Mouse (Mus musculus) forebrain, embryonic 12.5 days (tissue): ENCODE data around the gene Olfr345. TPM values are rescaled to one million over a fixed set of nuclear protein-coding genes. Genes with fewer than 3 reads are reported as not detected.

ENCODE experiments used
- ATAC-seq: fragments of 200-750 bp; cut with Nextera tagmentation; 2 replicates; pipeline ENCODE4 v1.8.0; 2017; ENCODE audit warnings: moderate TSS enrichment; ENCODE audit not compliant: low FRiP score
- H3K27ac ChIP-seq: fragments of 300-500 bp; sonication (generic); 2 replicates; pipeline ENCODE4 v1.5.1; 2016; ENCODE audit warnings: mild to moderate bottlenecking
- H3K27me3 ChIP-seq: fragments of 300-500 bp; sonication (generic); 2 replicates; pipeline ENCODE4 v1.6.1; 2016; ENCODE audit warnings: mild to moderate bottlenecking
- H3K36me3 ChIP-seq: fragments of 300-500 bp; sonication (generic); replicated peaks from 2 replicates; pipeline ENCODE4 v1.6.1; 2016; ENCODE audit warnings: mild to moderate bottlenecking
- H3K4me1 ChIP-seq: fragments of 300-500 bp; sonication (generic); 2 replicates; pipeline ENCODE4 v1.6.1; 2016
- H3K4me2 ChIP-seq: fragments of 300-500 bp; sonication (generic); 2 replicates; pipeline ENCODE4 v1.6.1; 2016; ENCODE audit warnings: mild to moderate bottlenecking, moderate library complexity
- H3K4me3 ChIP-seq: fragments of 300-500 bp; sonication (generic); replicated peaks from 2 replicates; pipeline ENCODE4 v1.5.1; 2016; ENCODE audit warnings: mild to moderate bottlenecking
- H3K9ac ChIP-seq: fragments of 300-500 bp; sonication (generic); 2 replicates; pipeline ENCODE4 v1.6.1; 2016; ENCODE audit warnings: mild to moderate bottlenecking
- H3K9me3 ChIP-seq: fragments of 300-500 bp; sonication (generic); 2 replicates; pipeline ENCODE4 v1.6.1; 2016
- whole genome bisulfite sequencing: fragments of 180-500 bp; shearing (Covaris S2); methylation state at CpG from one replicate; pipeline ENCODE4 v1.1.7; 2016; 5-methylcytosine and 5-hydroxymethylcytosine counted together
- polyA plus RNA-seq: library from polyadenylated mRNA; unstranded; fragments of >200 nt; fragmentation: Nextera tagmentation; extraction: Ambion mirVana; gene quantifications from 2 replicates; pipeline ENCODE4 v1.2.1, GENCODE M21; 2016

Gene Olfr345
- polyA plus RNA-seq, result not detected in 2 replicates

- Histone ChIP-seq H3K9me3 (peaks cover 21% of the 10 kb centered on the region; the same call in 1 of the 2 replicates), H3K27ac (no peak within 1 kb of the TSS), H3K36me3 (no peaks in the 10 kb centered on the region), H3K4me3 (no peak within 1 kb of the TSS), H3K4me1 (no peaks in the 10 kb centered on the region), H3K27me3 (no peaks in the 10 kb centered on the region), H3K4me2 (no peak within 1 kb of the TSS), H3K9ac (no peak within 1 kb of the TSS)
- 83% methylated on average over 1 of the region's 1 CpGs for WGBS
- no peak for ATAC-seq
Observed at GRCm38 (mm10) chr2:36639741-36640140, at the start of gene Olfr345. Olfr345 (plus strand) TSS chr2:36640041.

GRCm38 (mm10) chr2:36685488-36685887, 45.6 kb downstream of the Olfr345 start, which contains the start of gene Olfr346:
Olfr346 (plus strand) TSS chr2:36685788.
- no peak for ATAC-seq
- no peaks in the 10 kb centered on the region for H3K36me3 ChIP-seq
- H3K27me3 ChIP-seq, result no peaks in the 10 kb centered on the region
- peaks cover 25% of the 10 kb centered on the region for H3K9me3 ChIP-seq
- no peak within 1 kb of the TSS for H3K4me3 ChIP-seq
- WGBS, result 94% methylated on average over 1 of the region's 1 CpGs
- H3K4me2 ChIP-seq, result no peak within 1 kb of the TSS
- no peaks in the 10 kb centered on the region for H3K4me1 ChIP-seq
- H3K9ac ChIP-seq, result no peak within 1 kb of the TSS
- H3K27ac ChIP-seq, result no peak within 1 kb of the TSS

Other genes with a start within 250 kb of the Olfr345 start
- gene Olfr339, start 221.1 kb upstream of the Olfr345 start, polyA plus RNA-seq, result not detected in 2 replicates
- gene Olfr340, start 187.5 kb upstream of the Olfr345 start, polyA plus RNA-seq, result not detected in 2 replicates
- gene Olfr341, start 157.6 kb upstream of the Olfr345 start, polyA plus RNA-seq, result not detected in 2 replicates
- gene Olfr342, start 115.0 kb upstream of the Olfr345 start, polyA plus RNA-seq, result not detected in 2 replicates
- gene Olfr344, start 73.4 kb upstream of the Olfr345 start, polyA plus RNA-seq, result not detected in 2 replicates
- not detected in 2 replicates for gene Olfr346, start 45.7 kb downstream of the Olfr345 start, polyA plus RNA-seq
- not detected in 2 replicates for gene Olfr347, start 91.9 kb downstream of the Olfr345 start, polyA plus RNA-seq
- not detected in 2 replicates for gene Olfr348, start 144.2 kb downstream of the Olfr345 start, polyA plus RNA-seq
- not detected in 2 replicates for gene Olfr50, start 150.5 kb downstream of the Olfr345 start, polyA plus RNA-seq
- gene Olfr3, start 177.0 kb downstream of the Olfr345 start, polyA plus RNA-seq, result not detected in 2 replicates
- gene Olfr350, start 206.3 kb downstream of the Olfr345 start, polyA plus RNA-seq, result not detected in 2 replicates
- gene Olfr351, start 222.6 kb downstream of the Olfr345 start, polyA plus RNA-seq, result not detected in 2 replicates
- gene Olfr352, start 228.4 kb downstream of the Olfr345 start, polyA plus RNA-seq, result not detected in 2 replicates